Mouse (Mus musculus) urinary bladder, postnatal 36 days (tissue): ENCODE measurements around the gene Dst.
A peak's percentile ranks its signal among the peaks of the same experiment; 100 is the strongest.
"Not testable (repeated sequence)": the region's sequence is repeated elsewhere in the genome, so short reads cannot be mapped to it uniquely, and the experiment has no call there.

ENCODE experiments used
- DNase-seq, 2 experiments: peaks; one replicate each; pipeline ENCODE4 v3.0.0; 2022; ENCODE audit warnings: low spot score in 2 of 2, mixed read lengths in 1 of 2

The Dst gene

GRCm38 (mm10) chr1:34289472-34289748 is 381.4 kb downstream of the Dst start:
- no peak for DNase-seq

- no peak for DNase-seq
Observed at GRCm38 (mm10) chr1:34290321-34290720, 382.3 kb downstream of the Dst start.

- no peak for DNase-seq
Observed at GRCm38 (mm10) chr1:34293198-34293597, 385.2 kb downstream of the Dst start.

- DNase-seq, result no peak
Observed at GRCm38 (mm10) chr1:34297636-34298035, 389.6 kb downstream of the Dst start.

- peak in 1 of 2 experiments; percentile 29 for DNase-seq
Observed at GRCm38 (mm10) chr1:34298631-34299184, 390.7 kb downstream of the Dst start.

- DNase-seq, result no peak
Observed at GRCm38 (mm10) chr1:34299507-34299906, 391.5 kb downstream of the Dst start.

- no peak for DNase-seq
Observed at GRCm38 (mm10) chr1:34300309-34300980, 392.4 kb downstream of the Dst start.

- no peak for DNase-seq
Observed at GRCm38 (mm10) chr1:34304227-34304626, 396.2 kb downstream of the Dst start.

- no peak for DNase-seq
Observed at GRCm38 (mm10) chr1:34306741-34307140, 398.7 kb downstream of the Dst start.

GRCm38 (mm10) chr1:34307191-34307590 is 399.2 kb downstream of the Dst start:
- no peak for DNase-seq

- DNase-seq, result not testable (repeated sequence)
Observed at GRCm38 (mm10) chr1:34308841-34309240, 400.8 kb downstream of the Dst start.

- no peak for DNase-seq
Observed at GRCm38 (mm10) chr1:34309396-34309795, 401.4 kb downstream of the Dst start.

- DNase-seq, result no peak
Observed at GRCm38 (mm10) chr1:34310532-34311250, 402.7 kb downstream of the Dst start.

GRCm38 (mm10) chr1:34312806-34313205 is 404.8 kb downstream of the Dst start:
- DNase-seq, result no peak

- DNase-seq, result no peak
Observed at GRCm38 (mm10) chr1:34315381-34315780, 407.4 kb downstream of the Dst start.

- DNase-seq, result no peak
Observed at GRCm38 (mm10) chr1:34324255-34324654, 416.2 kb downstream of the Dst start.

- no peak for DNase-seq
Observed at GRCm38 (mm10) chr1:34328606-34329005, 420.6 kb downstream of the Dst start.

GRCm38 (mm10) chr1:34331767-34332166 is 423.7 kb downstream of the Dst start:
- DNase-seq, result no peak
